In the genomic region with DNA sequence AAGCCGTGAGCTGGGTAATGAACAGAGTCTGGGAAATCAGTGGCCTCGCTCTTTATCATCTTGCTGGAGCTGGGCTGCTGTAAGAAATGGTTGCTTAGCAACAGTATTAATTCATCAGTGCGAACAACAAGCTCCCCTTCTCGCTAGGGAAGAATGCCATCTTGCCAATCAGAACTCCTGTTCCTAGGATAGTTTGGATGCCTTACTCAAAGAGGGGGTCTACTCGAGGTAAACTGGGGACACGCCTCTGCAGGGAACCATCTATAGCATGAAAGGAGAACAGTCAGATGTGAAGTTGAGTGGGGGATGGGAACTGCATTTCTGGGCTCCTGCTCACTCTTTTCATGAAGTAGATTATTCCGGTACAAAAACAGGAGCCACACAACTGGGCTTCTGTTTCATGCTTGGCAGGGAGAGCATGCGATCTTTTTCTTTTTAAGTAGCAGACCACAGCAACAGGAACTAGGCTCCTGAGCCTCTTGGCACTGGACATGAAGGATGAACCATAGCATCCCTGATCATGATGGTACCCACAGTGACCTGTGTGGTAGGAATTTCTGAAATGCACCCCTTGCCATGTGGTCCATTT, we compare ENCODE assay signal across 10 mouse cellular contexts. TPM values are rescaled to one million over a fixed set of nuclear protein-coding genes. Genes with fewer than 3 reads are reported as not detected.
DNase-seq lines count a peak whose midpoint lies in the region; ATAC-seq lines count a peak whose summit lies in the region.
"Had no signal": no experiment of that assay in that cellular context is flagged by ENCODE, and none has a peak within 500 bp of the region (broad histone marks: within the 10 kb centered on the region; RNA-seq: fewer than 3 reads in every experiment).

No protein-coding gene starts in this region.

- peak; percentile 93 for ATAC-seq in hindbrain, embryonic 15.5 days (ENCODE audit: low FRiP score, low read depth)
- peak; percentile 96 for ATAC-seq in midbrain, embryonic 13.5 days
- no peak for ATAC-seq in cerebellum, adult (ENCODE audit: insufficient number of reproducible peaks, low FRiP score, low TSS enrichment)

- no peaks in the 10 kb centered on the region for H3K9me3 ChIP-seq in hindbrain, embryonic 15.5 days
- no peaks in the 10 kb centered on the region for H3K9me3 ChIP-seq in midbrain, embryonic 13.5 days

- peaks cover 29% of the 10 kb centered on the region for H3K4me1 ChIP-seq in hindbrain, embryonic 15.5 days (replicated peaks)
- H3K4me1 ChIP-seq in midbrain, embryonic 13.5 days (replicated peaks): peaks cover 42% of the 10 kb centered on the region

- no peak overlapping the region for H3K4me3 ChIP-seq in hindbrain, embryonic 15.5 days
- H3K4me3 ChIP-seq in midbrain, embryonic 13.5 days (replicated peaks): peak overlapping the region; percentile 11; the same call in 1 of the 2 replicates
- H3K4me3 ChIP-seq: myocyte had no signal

- H3K4me2 ChIP-seq in hindbrain, embryonic 15.5 days: peak overlapping the region; percentile 40
- peak overlapping the region; percentile 39 for H3K4me2 ChIP-seq in midbrain, embryonic 13.5 days (replicated peaks)

- peak overlapping the region; percentile 88 for H3K27ac ChIP-seq in hindbrain, embryonic 15.5 days (replicated peaks)
- H3K27ac ChIP-seq in midbrain, embryonic 13.5 days: peak overlapping the region; percentile 87

- no peaks in the 10 kb centered on the region for H3K36me3 ChIP-seq in hindbrain, embryonic 15.5 days
- no peaks in the 10 kb centered on the region for H3K36me3 ChIP-seq in midbrain, embryonic 13.5 days

- intact Hi-C loops in gastrocnemius, postnatal 36 days (cut with DNase I): no loop called here

- peak; percentile 55 for DNase-seq in R1 (ENCODE audit: low read depth, low spot score)
- DNase-seq in embryo, embryonic 9.5 days (ENCODE audit: extremely low spot score): peak; percentile 41
- DNase-seq in adrenal gland, adult 18-20 months (ENCODE audit: low spot score in 2 of 2): no peak
- DNase-seq in spleen, postnatal 14 days (ENCODE audit: low spot score in 2 of 2): no peak
- no peak for DNase-seq in gastrocnemius, postnatal 36 days

- H3K9ac ChIP-seq in hindbrain, embryonic 15.5 days: no peak overlapping the region
- no peak overlapping the region for H3K9ac ChIP-seq in midbrain, embryonic 13.5 days (replicated peaks)

- H3K27me3 ChIP-seq in hindbrain, embryonic 15.5 days: no peaks in the 10 kb centered on the region
- H3K27me3 ChIP-seq in midbrain, embryonic 13.5 days: no peaks in the 10 kb centered on the region

- WGBS in hindbrain, embryonic 15.5 days: 10% methylated on average over 8 of the region's 8 CpGs
- WGBS in midbrain, embryonic 13.5 days: 3% methylated on average over 8 of the region's 8 CpGs

RNA-seq across cellular contexts. Expression of a gene that starts 22.9 kb away (rescaled TPM):
- polyA plus RNA-seq in hindbrain, embryonic 15.5 days (2015; fragmentation: Nextera tagmentation; extraction: Ambion mirVana): 8.2 and 8.4 TPM in 2 replicates
- 5.0 and 5.5 TPM in 2 replicates for polyA plus RNA-seq in midbrain, embryonic 13.5 days (2015; fragmentation: Nextera tagmentation; extraction: Ambion mirVana)
- 10 to 100 TPM in 1 of 2 experiments, 1 to 10 TPM in 1; 7.9 to 16.6 TPM for total RNA-seq in adrenal gland, adult 18-20 months (2021)
- 1 to 10 TPM; 4.7 to 5.0 TPM for total RNA-seq in gastrocnemius, postnatal 36 days (2021)

RNA-seq across cellular contexts. Expression of a gene that starts 29.9 kb away (rescaled TPM):
- polyA plus RNA-seq in hindbrain, embryonic 15.5 days (2015; fragmentation: Nextera tagmentation; extraction: Ambion mirVana): not detected in 2 replicates
- polyA plus RNA-seq in midbrain, embryonic 13.5 days (2015; fragmentation: Nextera tagmentation; extraction: Ambion mirVana): not detected in 2 replicates
- total RNA-seq in adrenal gland, adult 18-20 months (2021): not detected
- total RNA-seq in gastrocnemius, postnatal 36 days (2021): not detected
- total RNA-seq: hematopoietic stem cell, adult 5-6 weeks had no signal
- polyA plus RNA-seq: myocyte had no signal

Comparison
In these comparisons a context has a peak if more than half of its experiments do, and no peak if none do; other contexts are left out.
1. DNase-seq: peak in R1 (single experiment) and embryo, embryonic 9.5 days (single experiment); none in adrenal gland, adult 18-20 months (0 of 2), spleen, postnatal 14 days (0 of 2) and gastrocnemius, postnatal 36 days (0 of 2).